Mouse (Mus musculus) embryonic facial prominence, embryonic 12.5 days (tissue): ENCODE data around the gene Gprasp1. TPM values are rescaled to one million over a fixed set of nuclear protein-coding genes. Genes with fewer than 3 reads are reported as not detected.
"Not testable (repeated sequence)": the region's sequence is repeated elsewhere in the genome, so short reads cannot be mapped to it uniquely, and the experiment has no call there.

ENCODE experiments used
- ATAC-seq: fragments of 200-750 bp; cut with Nextera tagmentation; 2 replicates; pipeline ENCODE4 v1.8.0; 2017; ENCODE audit not compliant: insufficient number of reproducible peaks, insufficient read depth, low FRiP score, low TSS enrichment
- H3K27ac ChIP-seq: fragments of 300-500 bp; sonication (generic); 2 replicates; pipeline ENCODE4 v1.5.1; 2016; ENCODE audit warnings: mild to moderate bottlenecking
- H3K27me3 ChIP-seq: fragments of 300-500 bp; sonication (generic); 2 replicates; pipeline ENCODE4 v1.6.1; 2016; ENCODE audit warnings: mild to moderate bottlenecking, moderate library complexity
- H3K36me3 ChIP-seq: fragments of 300-500 bp; sonication (generic); 2 replicates; pipeline ENCODE4 v1.6.1; 2016; ENCODE audit warnings: mild to moderate bottlenecking
- H3K4me1 ChIP-seq: fragments of 300-500 bp; sonication (generic); 2 replicates; pipeline ENCODE4 v1.6.1; 2016
- H3K4me2 ChIP-seq: fragments of 300-500 bp; sonication (generic); replicated peaks from 2 replicates; pipeline ENCODE4 v1.6.1; 2016; ENCODE audit warnings: mild to moderate bottlenecking, moderate library complexity
- H3K4me3 ChIP-seq: fragments of 300-500 bp; sonication (generic); 2 replicates; pipeline ENCODE4 v1.5.1; 2016; ENCODE audit warnings: mild to moderate bottlenecking
- H3K9ac ChIP-seq: fragments of 300-500 bp; sonication (generic); 2 replicates; pipeline ENCODE4 v1.6.1; 2016; ENCODE audit warnings: mild to moderate bottlenecking, moderate library complexity
- H3K9me3 ChIP-seq: fragments of 300-500 bp; sonication (generic); 2 replicates; pipeline ENCODE4 v1.6.1; 2016; ENCODE audit warnings: mild to moderate bottlenecking, moderate library complexity
- WGBS: fragments of 180-500 bp; shearing (Covaris S2); methylation state at CpG from one replicate; pipeline ENCODE4 v1.1.7; 2016; 5-methylcytosine and 5-hydroxymethylcytosine counted together
- polyA plus RNA-seq: library from polyadenylated mRNA; unstranded; fragments of >200 nt; fragmentation: Nextera tagmentation; extraction: Ambion mirVana; gene quantifications from 2 replicates; pipeline ENCODE4 v1.2.1, GENCODE M21; 2016

Gene Gprasp1
- 69.9 and 71.6 TPM in 2 replicates for polyA plus RNA-seq

- Histone ChIP-seq H3K27ac (peak within 1 kb of the TSS; percentile 80), H3K4me1 (no peaks in the 10 kb centered on the region), H3K9ac (peak within 1 kb of the TSS; percentile 66), H3K4me2 (peak within 1 kb of the TSS; percentile 57), H3K9me3 (no peaks in the 10 kb centered on the region), H3K36me3 (no peaks in the 10 kb centered on the region), H3K27me3 (no peaks in the 10 kb centered on the region), H3K4me3 (peak within 1 kb of the TSS; percentile 57)
- peak; percentile 93 for ATAC-seq
- WGBS: 16% methylated on average over 48 of the region's 48 CpGs
Measured at GRCm38 (mm10) chrX:135742304-135743055, at the start of gene Gprasp1, which contains the start of gene Armcx5. Gene Gprasp1 (plus strand): TSS chrX:135742733. Gene Armcx5 (plus strand): TSS chrX:135742733.

- no peak for ATAC-seq
- H3K9me3 ChIP-seq: no peaks in the 10 kb centered on the region
- no peaks in the 10 kb centered on the region for H3K27me3 ChIP-seq
- no peak within 1 kb of the TSS for H3K4me3 ChIP-seq
- H3K9ac ChIP-seq: no peak within 1 kb of the TSS
- no peaks in the 10 kb centered on the region for H3K4me1 ChIP-seq
- H3K4me2 ChIP-seq: no peak within 1 kb of the TSS
- WGBS: 85% methylated on average over 1 of the region's 1 CpGs
- no peak within 1 kb of the TSS for H3K27ac ChIP-seq
- H3K36me3 ChIP-seq: no peaks in the 10 kb centered on the region
Measured at GRCm38 (mm10) chrX:135693633-135694032, 48.9 kb upstream of the Gprasp1 start, which contains the start of gene Tcp11x2. Gene Tcp11x2 (minus strand): TSS chrX:135693790.

GRCm38 (mm10) chrX:135703111-135703510 lies 39.4 kb upstream of the Gprasp1 start:
- Histone ChIP-seq H3K27me3 (0 out of 2 replicates have a peak, but pooled peaks cover 3% of the 10 kb centered on the region), H3K9ac (no peak overlapping the region), H3K9me3 (no peaks in the 10 kb centered on the region), H3K27ac (no peak overlapping the region), H3K4me1 (no peaks in the 10 kb centered on the region), H3K4me3 (no peak overlapping the region), H3K36me3 (no peaks in the 10 kb centered on the region), H3K4me2 (no peak overlapping the region)
- 86% methylated on average over 1 of the region's 1 CpGs for WGBS
- ATAC-seq: no peak

- no peaks in the 10 kb centered on the region for H3K9me3 ChIP-seq
- H3K4me2 ChIP-seq: no peak overlapping the region
- H3K36me3 ChIP-seq: no peaks in the 10 kb centered on the region
- no peak overlapping the region for H3K27ac ChIP-seq
- H3K4me1 ChIP-seq: no peaks in the 10 kb centered on the region
- H3K4me3 ChIP-seq: no peak overlapping the region
- 54% methylated on average over 2 of the region's 2 CpGs for WGBS
- ATAC-seq: no peak
- no peak overlapping the region for H3K9ac ChIP-seq
- H3K27me3 ChIP-seq: 0 out of 2 replicates have a peak, but pooled peaks cover 3% of the 10 kb centered on the region
Measured at GRCm38 (mm10) chrX:135704349-135704748, 38.2 kb upstream of the Gprasp1 start.

GRCm38 (mm10) chrX:135712845-135713244 lies 29.7 kb upstream of the Gprasp1 start:
- H3K4me2 ChIP-seq: no peak overlapping the region
- H3K27me3 ChIP-seq: no peaks in the 10 kb centered on the region
- no peaks in the 10 kb centered on the region for H3K36me3 ChIP-seq
- no peaks in the 10 kb centered on the region for H3K9me3 ChIP-seq
- 73% methylated on average over 2 of the region's 2 CpGs for WGBS
- ATAC-seq: no peak
- no peaks in the 10 kb centered on the region for H3K4me1 ChIP-seq
- no peak overlapping the region for H3K4me3 ChIP-seq
- no peak overlapping the region for H3K27ac ChIP-seq
- H3K9ac ChIP-seq: no peak overlapping the region

GRCm38 (mm10) chrX:135725161-135725560 lies 17.4 kb upstream of the Gprasp1 start, which contains the start of gene Tmsb15a:
Gene Tmsb15a (minus strand): TSS chrX:135725261.
- no peaks in the 10 kb centered on the region for H3K9me3 ChIP-seq
- H3K4me2 ChIP-seq: no peak within 1 kb of the TSS
- no peak for ATAC-seq
- H3K36me3 ChIP-seq: no peaks in the 10 kb centered on the region
- H3K4me3 ChIP-seq: no peak within 1 kb of the TSS
- H3K27me3 ChIP-seq: peaks cover 2% of the 10 kb centered on the region; the same call in 1 of the 2 replicates
- no peak within 1 kb of the TSS for H3K9ac ChIP-seq
- H3K27ac ChIP-seq: no peak within 1 kb of the TSS
- WGBS: 82% methylated on average over 10 of the region's 10 CpGs
- no peaks in the 10 kb centered on the region for H3K4me1 ChIP-seq

GRCm38 (mm10) chrX:135738730-135739520 lies 3.6 kb upstream of the Gprasp1 start:
- WGBS: 73% methylated on average over 2 of the region's 2 CpGs

GRCm38 (mm10) chrX:135743056-135743355 lies 473 bp downstream of the Gprasp1 start:
- Histone ChIP-seq H3K27ac (no peak overlapping the region), H3K9ac (peak overlapping the region; percentile 66), H3K4me1 (no peaks in the 10 kb centered on the region), H3K27me3 (no peaks in the 10 kb centered on the region), H3K4me2 (peak overlapping the region; percentile 57), H3K36me3 (no peaks in the 10 kb centered on the region), H3K4me3 (peak overlapping the region; percentile 57), H3K9me3 (no peaks in the 10 kb centered on the region)
- WGBS: 31% methylated on average over 7 of the region's 7 CpGs
- ATAC-seq: no peak

More at GRCm38 (mm10) chrX:135738730-135739520, 3.6 kb upstream of the Gprasp1 start:
- H3K9me3 ChIP-seq: no peaks in the 10 kb centered on the region
- no peak overlapping the region for H3K27ac ChIP-seq
- H3K4me3 ChIP-seq: no peak overlapping the region
- no peaks in the 10 kb centered on the region for H3K4me1 ChIP-seq
- no peak overlapping the region for H3K4me2 ChIP-seq
- no peak for ATAC-seq
- H3K27me3 ChIP-seq: no peaks in the 10 kb centered on the region
- H3K9ac ChIP-seq: no peak overlapping the region
- no peaks in the 10 kb centered on the region for H3K36me3 ChIP-seq

- not testable (repeated sequence) for H3K27me3 ChIP-seq, H3K4me2 ChIP-seq, H3K27ac ChIP-seq, H3K36me3 ChIP-seq, H3K4me3 ChIP-seq, H3K9ac ChIP-seq, H3K4me1 ChIP-seq, H3K9me3 ChIP-seq, ATAC-seq
- 93% methylated on average over 3 of the region's 3 CpGs for WGBS
Measured at GRCm38 (mm10) chrX:135745376-135745775, 2.8 kb downstream of the Gprasp1 start.

- Histone ChIP-seq H3K4me3 (no peak overlapping the region), H3K4me1 (no peaks in the 10 kb centered on the region), H3K27me3 (no peaks in the 10 kb centered on the region), H3K36me3 (no peaks in the 10 kb centered on the region), H3K4me2 (no peak overlapping the region), H3K9ac (no peak overlapping the region), H3K27ac (no peak overlapping the region), H3K9me3 (no peaks in the 10 kb centered on the region)
- 2% methylated on average over 2 of the region's 2 CpGs for WGBS
- no peak for ATAC-seq
Measured at GRCm38 (mm10) chrX:135752832-135753231, 10.3 kb downstream of the Gprasp1 start.

- no peaks in the 10 kb centered on the region for H3K9me3 ChIP-seq
- no peak overlapping the region for H3K27ac ChIP-seq
- H3K36me3 ChIP-seq: no peaks in the 10 kb centered on the region; the same call in 1 of the 2 replicates
- H3K4me3 ChIP-seq: no peak overlapping the region
- ATAC-seq: no peak
- H3K9ac ChIP-seq: no peak overlapping the region
- no peaks in the 10 kb centered on the region for H3K4me1 ChIP-seq
- no peaks in the 10 kb centered on the region for H3K27me3 ChIP-seq
- H3K4me2 ChIP-seq: no peak overlapping the region
Measured at GRCm38 (mm10) chrX:135761707-135762106, 19.2 kb downstream of the Gprasp1 start.
